Comparison of ENCODE assay signal across 31 mouse cellular contexts in the genomic region with DNA sequence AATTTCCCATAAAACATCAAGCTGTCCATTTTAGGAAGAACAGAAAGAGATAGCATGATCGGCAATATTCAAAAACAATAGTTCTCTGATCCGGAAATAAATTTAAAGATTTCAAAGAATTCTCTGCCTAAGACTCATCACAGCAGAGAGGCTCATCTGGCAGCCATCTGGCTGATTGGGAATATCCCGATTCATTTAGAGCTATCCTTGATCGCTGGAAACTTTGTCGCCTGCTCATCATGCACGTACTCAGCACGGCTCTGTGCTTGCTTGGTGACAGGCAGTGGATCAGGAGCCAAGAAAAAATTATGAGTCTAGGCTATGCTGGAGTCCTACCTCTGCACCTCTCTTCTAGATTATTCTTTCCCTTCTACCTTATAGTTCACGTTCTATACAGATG.
DNase-seq lines count a peak whose midpoint lies in the region; ATAC-seq and TF ChIP-seq lines count a peak whose summit lies in the region.
"Had no signal": no experiment of that assay in that cellular context is flagged by ENCODE, and none has a peak within 500 bp of the region (broad histone marks: within the 10 kb centered on the region; RNA-seq: fewer than 3 reads in every experiment).

No protein-coding gene starts in this region.

- H3K9me3 ChIP-seq in embryonic facial prominence, embryonic 14.5 days (ENCODE audit: control insufficient read depth, low read length), result no peaks in the 10 kb centered on the region
- H3K9me3 ChIP-seq in embryonic facial prominence, embryonic 10.5 days, result no peaks in the 10 kb centered on the region
- no peaks in the 10 kb centered on the region for H3K9me3 ChIP-seq in midbrain, postnatal 0 days (ENCODE audit: low read length)
- H3K9me3 ChIP-seq in midbrain, embryonic 16.5 days (replicated peaks; ENCODE audit: control insufficient read depth, low read length, poor library complexity, severe bottlenecking), result no peaks in the 10 kb centered on the region
- H3K9me3 ChIP-seq: heart, embryonic 10.5 days; heart, embryonic 15.5 days; limb, embryonic 13.5 days; midbrain, embryonic 13.5 days; neural tube, embryonic 15.5 days had no signal

- no peak overlapping the region for H3K4me3 ChIP-seq in embryonic facial prominence, embryonic 14.5 days (ENCODE audit: low read depth, low read length)
- H3K4me3 ChIP-seq in embryonic facial prominence, embryonic 10.5 days, result no peak overlapping the region
- no peak overlapping the region for H3K4me3 ChIP-seq in midbrain, postnatal 0 days (ENCODE audit: low read depth, low read length)
- no peak overlapping the region for H3K4me3 ChIP-seq in midbrain, embryonic 16.5 days (ENCODE audit: low read depth, low read length)
- H3K4me3 ChIP-seq: heart, embryonic 10.5 days; heart, embryonic 15.5 days; hindbrain, embryonic 12.5 days; limb, embryonic 13.5 days; liver, embryonic 12.5 days; midbrain, embryonic 13.5 days; neural tube, embryonic 15.5 days had no signal

- no peak for TF ChIP-seq CTCF in midbrain, postnatal 0 days (IDR thresholded peaks at IDR 0.05)

- H3K27ac ChIP-seq in embryonic facial prominence, embryonic 14.5 days (replicated peaks; ENCODE audit: low read depth, low read length), result no peak overlapping the region
- H3K27ac ChIP-seq in embryonic facial prominence, embryonic 10.5 days (replicated peaks), result no peak overlapping the region
- no peak overlapping the region for H3K27ac ChIP-seq in midbrain, postnatal 0 days (ENCODE audit: low read depth, low read length)
- no peak overlapping the region for H3K27ac ChIP-seq in midbrain, embryonic 16.5 days (ENCODE audit: low read length)
- H3K27ac ChIP-seq: heart, embryonic 10.5 days; heart, embryonic 15.5 days; hindbrain, embryonic 12.5 days; kidney, postnatal 0 days; limb, embryonic 13.5 days; liver, embryonic 12.5 days; macrophage; midbrain, embryonic 13.5 days; neural tube, embryonic 15.5 days; stomach, postnatal 0 days had no signal

- H3K27me3 ChIP-seq in embryonic facial prominence, embryonic 14.5 days (replicated peaks; ENCODE audit: control insufficient read depth, insufficient read depth, low read length), result no peaks in the 10 kb centered on the region
- no peaks in the 10 kb centered on the region for H3K27me3 ChIP-seq in embryonic facial prominence, embryonic 10.5 days (replicated peaks; ENCODE audit: low read depth, poor library complexity, severe bottlenecking)
- no peaks in the 10 kb centered on the region for H3K27me3 ChIP-seq in midbrain, postnatal 0 days (ENCODE audit: insufficient read depth, low read length)
- H3K27me3 ChIP-seq in midbrain, embryonic 16.5 days (ENCODE audit: control insufficient read depth, insufficient read depth, low read depth, low read length), result no peaks in the 10 kb centered on the region
- H3K27me3 ChIP-seq: CH12.LX; heart, embryonic 15.5 days; hindbrain, embryonic 12.5 days; limb, embryonic 13.5 days; liver, embryonic 12.5 days; midbrain, embryonic 13.5 days; neural tube, embryonic 15.5 days had no signal

- no peak for ATAC-seq in embryonic facial prominence, embryonic 14.5 days (ENCODE audit: low read depth)
- 0 out of 2 replicates have a peak, but pooled peaks have one; percentile 31 for ATAC-seq in frontal cortex, adult (ENCODE audit: low TSS enrichment)
- no peak for ATAC-seq in midbrain, postnatal 0 days (ENCODE audit: low FRiP score)
- no peak for ATAC-seq in midbrain, embryonic 16.5 days
- ATAC-seq: intestine, embryonic 16.5 days; liver, embryonic 12.5 days; liver, postnatal 0 days; midbrain, embryonic 13.5 days; Patski had no signal

- WGBS in embryonic facial prominence, embryonic 14.5 days, result 65% methylated on average over 8 of the region's 8 CpGs
- WGBS in embryonic facial prominence, embryonic 10.5 days, result 76% methylated on average over 8 of the region's 8 CpGs
- WGBS in midbrain, postnatal 0 days, result 72% methylated on average over 8 of the region's 8 CpGs
- 77% methylated on average over 8 of the region's 8 CpGs for WGBS in midbrain, embryonic 16.5 days

- DNase-seq in embryonic facial prominence, embryonic 14.5 days (ENCODE audit: low spot score), result peak; percentile 18
- DNase-seq in embryonic facial prominence, embryonic 10.5 days (ENCODE audit: low spot score), result no peak
- DNase-seq in frontal cortex, postnatal 14 days (ENCODE audit: low spot score in 2 of 2), result no peak
- peak; percentile 15 for DNase-seq in midbrain, postnatal 0 days (ENCODE audit: low spot score)
- DNase-seq in layer of hippocampus, adult 9-11 months, result peak; percentile 16
- no peak for DNase-seq in embryo, embryonic 10.5 days (ENCODE audit: low spot score)
- DNase-seq: adrenal gland, postnatal 14 days; cerebellum, adult 18-20 months; cerebellum, postnatal 14 days; gastrocnemius, postnatal 25 days; heart, adult 11 months; kidney, adult 8-10 months; kidney, postnatal 4 days; liver, postnatal 0 days; thymus, adult 18-20 months; thymus, postnatal 25 days had no signal

- H3K36me3 ChIP-seq in embryonic facial prominence, embryonic 14.5 days (ENCODE audit: control insufficient read depth, insufficient read depth, low read length), result no peaks in the 10 kb centered on the region
- no peaks in the 10 kb centered on the region for H3K36me3 ChIP-seq in embryonic facial prominence, embryonic 10.5 days (replicated peaks)
- H3K36me3 ChIP-seq in midbrain, postnatal 0 days (ENCODE audit: insufficient read depth, low read length), result no peaks in the 10 kb centered on the region
- H3K36me3 ChIP-seq in midbrain, embryonic 16.5 days (ENCODE audit: control insufficient read depth, insufficient read depth, low read length), result no peaks in the 10 kb centered on the region
- H3K36me3 ChIP-seq: heart, embryonic 10.5 days; heart, embryonic 15.5 days; hindbrain, embryonic 12.5 days; limb, embryonic 13.5 days; liver, embryonic 12.5 days; midbrain, embryonic 13.5 days; neural tube, embryonic 15.5 days had no signal

- no peak overlapping the region for H3K4me2 ChIP-seq in embryonic facial prominence, embryonic 14.5 days (ENCODE audit: low read depth, low read length)
- no peak overlapping the region for H3K4me2 ChIP-seq in midbrain, postnatal 0 days (ENCODE audit: low read depth, low read length, poor library complexity, severe bottlenecking)
- no peak overlapping the region for H3K4me2 ChIP-seq in midbrain, embryonic 16.5 days (ENCODE audit: low read length)
- H3K4me2 ChIP-seq: heart, embryonic 15.5 days; hindbrain, embryonic 12.5 days; limb, embryonic 13.5 days; liver, embryonic 12.5 days; midbrain, embryonic 13.5 days; neural tube, embryonic 15.5 days had no signal

- H3K4me1 ChIP-seq in embryonic facial prominence, embryonic 14.5 days (ENCODE audit: control insufficient read depth, insufficient read depth, low read length), result no peaks in the 10 kb centered on the region
- no peaks in the 10 kb centered on the region for H3K4me1 ChIP-seq in embryonic facial prominence, embryonic 10.5 days
- H3K4me1 ChIP-seq in midbrain, postnatal 0 days (ENCODE audit: insufficient read depth, low read length), result no peaks in the 10 kb centered on the region
- no peaks in the 10 kb centered on the region for H3K4me1 ChIP-seq in midbrain, embryonic 16.5 days (ENCODE audit: control insufficient read depth, insufficient read depth, low read length)
- H3K4me1 ChIP-seq: heart, embryonic 10.5 days; heart, embryonic 15.5 days; hindbrain, embryonic 12.5 days; limb, embryonic 13.5 days; liver, embryonic 12.5 days; midbrain, embryonic 13.5 days; neural tube, embryonic 15.5 days had no signal

- H3K9ac ChIP-seq in embryonic facial prominence, embryonic 14.5 days (ENCODE audit: low read depth, low read length), result no peak overlapping the region
- H3K9ac ChIP-seq in midbrain, postnatal 0 days (replicated peaks; ENCODE audit: low read length, poor library complexity, severe bottlenecking), result no peak overlapping the region
- H3K9ac ChIP-seq in midbrain, embryonic 16.5 days (ENCODE audit: low read depth, low read length), result no peak overlapping the region
- H3K9ac ChIP-seq: heart, embryonic 15.5 days; hindbrain, embryonic 12.5 days; limb, embryonic 13.5 days; liver, embryonic 12.5 days; liver, postnatal 0 days; midbrain, embryonic 13.5 days; neural tube, embryonic 15.5 days had no signal

Comparison
In these comparisons a context has a peak if more than half of its experiments do, and no peak if none do; other contexts are left out.
1. DNase-seq: peak in embryonic facial prominence, embryonic 14.5 days (single experiment), midbrain, postnatal 0 days (single experiment) and layer of hippocampus, adult 9-11 months (single experiment); none in embryonic facial prominence, embryonic 10.5 days (single experiment), frontal cortex, postnatal 14 days (0 of 2) and embryo, embryonic 10.5 days (single experiment).